Mouse (Mus musculus) intestine, embryonic 14.5 days (tissue): Measurements from ENCODE around the gene Cacna2d3. TPM values are rescaled to one million over a fixed set of nuclear protein-coding genes. Genes with fewer than 3 reads are reported as not detected.

ENCODE experiments used
- ATAC-seq: fragments of 200-750 bp; cut with Nextera tagmentation; replicated peaks from 2 replicates; pipeline ENCODE4 v1.8.0; 2017; ENCODE audit warnings: low read depth, moderate number of reproducible peaks, moderate TSS enrichment, moderate library complexity; ENCODE audit not compliant: low FRiP score, low TSS enrichment
- DNase-seq: peaks from one replicate; pipeline ENCODE4 v3.0.0-alpha.2; 2018; ENCODE audit warnings: low spot score
- H3K27ac ChIP-seq: fragments of 300-500 bp; sonication (generic); 2 replicates; pipeline ENCODE4 v1.5.1; 2014; ENCODE audit warnings: low read depth, mild to moderate bottlenecking, control low read depth
- H3K27me3 ChIP-seq: fragments of 300-500 bp; sonication (generic); replicated peaks from 2 replicates; pipeline ENCODE4 v1.6.1; 2014; ENCODE audit warnings: low read length, control low read depth; ENCODE audit not compliant: control insufficient read depth, insufficient read depth
- H3K36me3 ChIP-seq: fragments of 300-500 bp; sonication (generic); 2 replicates; pipeline ENCODE4 v1.6.1; 2014; ENCODE audit warnings: low read length, control low read depth; ENCODE audit not compliant: control insufficient read depth, insufficient read depth
- H3K4me1 ChIP-seq: fragments of 300-500 bp; sonication (generic); replicated peaks from 2 replicates; pipeline ENCODE4 v1.6.1; 2014; ENCODE audit warnings: low read length, control low read depth, mixed read lengths; ENCODE audit not compliant: control insufficient read depth, insufficient read depth
- H3K4me2 ChIP-seq: fragments of 300-500 bp; sonication (generic); 2 replicates; pipeline ENCODE4 v1.6.1; 2014; ENCODE audit warnings: low read length
- H3K4me3 ChIP-seq: fragments of 300-500 bp; sonication (generic); 2 replicates; pipeline ENCODE4 v1.5.1; 2014; ENCODE audit warnings: low read depth, low read length, control low read depth, mixed read lengths
- H3K9ac ChIP-seq: fragments of 300-500 bp; sonication (generic); 2 replicates; pipeline ENCODE4 v1.6.1; 2014; ENCODE audit warnings: mild to moderate bottlenecking, low read length
- H3K9me3 ChIP-seq: fragments of 300-500 bp; sonication (generic); 2 replicates; pipeline ENCODE4 v1.6.1; 2016; ENCODE audit warnings: low read length, control low read depth; ENCODE audit not compliant: control insufficient read depth
- WGBS: fragments of 180-500 bp; shearing (Covaris S2); extraction: QIAGEN DNeasy Blood & Tissue Kit; methylation state at CpG from one replicate; pipeline ENCODE4 v1.1.7; 2014; 5-methylcytosine and 5-hydroxymethylcytosine counted together
- polyA plus RNA-seq: library from polyadenylated mRNA; unstranded; fragments of >200 nt; fragmentation: Nextera tagmentation; extraction: Ambion mirVana; gene quantifications from 2 replicates; pipeline ENCODE4 v1.2.1, GENCODE M21; 2014

The Cacna2d3 gene
- polyA plus RNA-seq, 1 experiment from 2014 or later = 2.2 TPM

GRCm38 (mm10) chr14:29009644-29010043 lies 712.0 kb downstream of the Cacna2d3 start:
- WGBS = 87% methylated on average over 4 of the region's 4 CpGs
- no peak for ATAC-seq

DNA sequence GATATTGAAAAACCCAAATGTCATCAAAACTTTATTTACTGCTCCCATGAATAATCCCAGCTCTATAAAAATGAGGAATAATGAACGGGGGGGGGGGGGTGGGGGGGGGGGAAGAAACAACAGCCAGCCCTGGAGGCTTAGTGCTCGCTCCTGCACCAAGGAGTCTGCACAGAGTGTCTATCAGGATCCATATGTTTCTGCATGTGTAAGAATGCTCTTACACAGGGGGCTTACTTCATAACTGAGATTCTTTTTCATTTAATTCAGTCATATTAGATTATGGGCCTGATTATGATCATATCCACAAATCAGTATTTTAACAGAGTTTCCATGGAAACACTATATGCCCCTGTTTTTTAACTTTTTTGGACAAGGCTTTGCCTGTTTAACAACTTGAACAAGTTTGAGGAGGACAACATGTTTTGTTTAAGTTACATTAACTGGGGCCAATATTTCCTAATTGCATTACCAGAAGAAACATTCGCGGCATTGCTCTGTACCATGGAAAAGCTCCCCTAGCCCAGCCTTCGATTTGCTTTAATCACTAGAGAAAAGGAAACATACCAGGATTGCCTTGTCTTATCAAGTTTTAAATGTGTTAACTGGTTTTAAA lies 716.3 kb downstream of the Cacna2d3 start:
- no peaks in the 10 kb centered on the region for H3K36me3 ChIP-seq
- no peaks in the 10 kb centered on the region for H3K9me3 ChIP-seq
- no peak overlapping the region for H3K27ac ChIP-seq
- H3K4me2 ChIP-seq = no peak overlapping the region
- H3K9ac ChIP-seq = no peak overlapping the region
- no peaks in the 10 kb centered on the region for H3K4me1 ChIP-seq
- no peak overlapping the region for H3K4me3 ChIP-seq
- ATAC-seq (no peak), DNase-seq (no peak)
- no peaks in the 10 kb centered on the region for H3K27me3 ChIP-seq
- WGBS = 82% methylated on average over 5 of the region's 5 CpGs

More at GRCm38 (mm10) chr14:29009644-29010043, 712.0 kb downstream of the Cacna2d3 start:
- H3K36me3 ChIP-seq = no peaks in the 10 kb centered on the region
- no peak overlapping the region for H3K4me3 ChIP-seq
- H3K27ac ChIP-seq = no peak overlapping the region
- no peaks in the 10 kb centered on the region for H3K27me3 ChIP-seq
- no peaks in the 10 kb centered on the region for H3K9me3 ChIP-seq
- DNase-seq = no peak
- H3K4me1 ChIP-seq = no peaks in the 10 kb centered on the region
- no peak overlapping the region for H3K4me2 ChIP-seq
- H3K9ac ChIP-seq = no peak overlapping the region

DNA sequence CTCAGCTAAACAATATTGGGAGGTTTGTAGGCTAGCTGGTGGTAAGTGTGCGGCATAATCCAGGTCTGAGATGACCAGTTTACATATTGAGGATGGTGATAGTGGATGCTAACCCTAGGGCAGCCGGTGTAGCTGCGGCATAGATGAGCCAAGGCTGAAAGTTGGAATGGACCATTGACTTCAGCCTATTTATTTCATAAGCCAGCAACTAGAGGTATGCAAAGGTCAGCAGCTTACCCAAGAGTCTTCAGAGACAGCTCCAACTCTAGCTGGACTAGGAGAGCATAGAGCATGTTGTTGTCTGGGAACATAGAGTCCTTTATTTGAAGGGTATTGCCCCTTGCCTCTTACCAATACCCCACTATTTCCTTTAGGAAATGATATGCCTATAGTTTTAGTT lies 725.1 kb downstream of the Cacna2d3 start:
- no peak for ATAC-seq
- H3K9me3 ChIP-seq = no peaks in the 10 kb centered on the region

DNA sequence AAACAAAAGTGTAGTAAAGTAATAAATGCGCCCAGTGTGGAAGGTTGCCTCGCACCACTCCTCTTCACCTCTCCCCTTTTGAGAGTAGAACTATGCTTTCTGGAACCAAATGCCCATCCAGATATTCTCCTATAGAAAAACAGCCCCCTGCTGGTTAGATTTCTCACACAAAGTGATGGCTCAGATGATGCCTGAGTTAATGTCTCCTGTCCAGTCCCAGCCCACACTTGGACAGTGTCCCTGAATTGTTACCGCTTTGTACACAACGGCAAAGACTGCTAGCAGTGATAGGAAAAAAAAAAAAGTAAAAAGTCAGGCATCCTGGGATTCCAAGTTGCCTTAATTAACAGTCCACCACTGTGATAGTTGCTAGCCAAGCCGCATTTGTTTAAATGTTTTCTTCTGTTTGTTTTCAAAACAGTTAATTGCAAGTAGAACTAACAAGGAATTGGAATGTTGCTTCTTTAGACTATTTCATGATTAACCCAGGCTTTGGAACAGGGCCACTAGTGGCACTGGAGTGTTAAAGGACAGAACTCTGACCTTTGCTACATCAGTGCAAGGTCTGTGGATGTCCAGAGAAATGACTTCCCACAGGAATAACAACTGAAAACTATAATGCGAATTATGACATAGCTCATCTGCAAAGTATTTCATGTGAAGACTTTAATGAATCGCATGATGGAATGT lies 733.3 kb downstream of the Cacna2d3 start:
- no peaks in the 10 kb centered on the region for H3K9me3 ChIP-seq
- 82% methylated on average over 7 of the region's 7 CpGs for WGBS
- H3K27ac ChIP-seq = no peak overlapping the region
- no peak for ATAC-seq
- H3K27me3 ChIP-seq = no peaks in the 10 kb centered on the region
- H3K4me1 ChIP-seq = no peaks in the 10 kb centered on the region
- H3K4me2 ChIP-seq = no peak overlapping the region
- no peak for DNase-seq
- H3K36me3 ChIP-seq = no peaks in the 10 kb centered on the region
- no peak overlapping the region for H3K9ac ChIP-seq
- H3K4me3 ChIP-seq = no peak overlapping the region

More for the DNA sequence above, 725.1 kb downstream of the Cacna2d3 start:
- Histone ChIP-seq H3K4me3 (no peak overlapping the region), H3K4me1 (no peaks in the 10 kb centered on the region), H3K36me3 (no peaks in the 10 kb centered on the region), H3K9ac (no peak overlapping the region), H3K4me2 (no peak overlapping the region), H3K27ac (no peak overlapping the region), H3K27me3 (no peaks in the 10 kb centered on the region)
- DNase-seq = no peak
- WGBS = 95% methylated on average over 3 of the region's 3 CpGs

DNA sequence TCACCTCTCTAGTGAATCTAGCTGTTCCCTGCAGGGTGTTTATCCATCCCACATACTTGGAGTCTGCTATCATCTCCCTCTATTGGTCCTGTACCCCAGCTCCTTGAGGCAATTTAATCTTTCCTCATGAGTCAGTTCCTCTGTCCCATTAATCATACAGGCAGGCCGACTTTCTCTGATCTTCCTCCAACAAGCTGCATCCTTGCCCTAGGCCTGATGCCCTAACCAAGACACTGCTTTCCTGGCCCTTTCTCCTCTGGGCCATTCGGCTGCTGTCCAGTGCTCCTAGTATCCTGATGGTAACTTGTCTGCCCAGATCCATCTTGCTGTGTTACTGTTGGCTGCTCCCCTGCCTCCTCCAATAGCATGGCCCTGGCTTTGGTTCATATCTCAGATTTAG lies 737.4 kb downstream of the Cacna2d3 start:
- H3K27me3 ChIP-seq = no peaks in the 10 kb centered on the region
- WGBS = 61% methylated on average over 2 of the region's 2 CpGs

DNA sequence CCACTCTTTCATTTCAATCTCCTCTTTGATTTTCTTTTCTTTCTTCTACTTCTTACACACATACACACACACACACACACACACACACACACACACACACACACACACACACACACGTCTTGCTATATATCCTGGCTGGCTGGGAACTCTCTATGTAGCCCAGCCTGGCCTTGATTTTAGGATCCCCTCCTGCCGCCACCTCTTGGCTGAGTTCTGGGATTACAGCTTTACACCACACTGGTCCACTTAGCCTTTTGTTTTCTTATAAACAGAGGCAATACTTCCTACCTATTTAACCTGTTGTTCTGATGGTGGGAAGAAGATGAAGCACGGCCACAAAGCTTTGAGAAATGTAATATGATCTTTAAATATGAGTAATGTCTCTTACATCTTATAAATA lies 741.2 kb downstream of the Cacna2d3 start:
- no peaks in the 10 kb centered on the region for H3K36me3 ChIP-seq
- H3K9me3 ChIP-seq = no peaks in the 10 kb centered on the region
- H3K27me3 ChIP-seq = no peaks in the 10 kb centered on the region
- H3K4me1 ChIP-seq = no peaks in the 10 kb centered on the region
- no peak overlapping the region for H3K4me3 ChIP-seq
- WGBS = 40% methylated on average over 3 of the region's 3 CpGs
- DNase-seq (no peak), ATAC-seq (no peak)
- H3K4me2 ChIP-seq = no peak overlapping the region
- no peak overlapping the region for H3K27ac ChIP-seq
- H3K9ac ChIP-seq = no peak overlapping the region

More for the DNA sequence above, 737.4 kb downstream of the Cacna2d3 start:
- Histone ChIP-seq H3K4me3 (no peak overlapping the region), H3K4me1 (no peaks in the 10 kb centered on the region), H3K4me2 (no peak overlapping the region), H3K27ac (no peak overlapping the region), H3K36me3 (no peaks in the 10 kb centered on the region), H3K9ac (no peak overlapping the region), H3K9me3 (no peaks in the 10 kb centered on the region)
- ATAC-seq = no peak
- DNase-seq = no peak

GRCm38 (mm10) chr14:28979230-28979629 lies 742.4 kb downstream of the Cacna2d3 start:
- H3K9ac ChIP-seq = no peak overlapping the region
- H3K9me3 ChIP-seq = no peaks in the 10 kb centered on the region
- no peak for ATAC-seq
- DNase-seq = no peak
- H3K27me3 ChIP-seq = no peaks in the 10 kb centered on the region
- no peak overlapping the region for H3K27ac ChIP-seq
- H3K4me2 ChIP-seq = no peak overlapping the region
- no peaks in the 10 kb centered on the region for H3K4me1 ChIP-seq
- WGBS = 94% methylated on average over 2 of the region's 2 CpGs
- H3K4me3 ChIP-seq = no peak overlapping the region
- no peaks in the 10 kb centered on the region for H3K36me3 ChIP-seq

DNA sequence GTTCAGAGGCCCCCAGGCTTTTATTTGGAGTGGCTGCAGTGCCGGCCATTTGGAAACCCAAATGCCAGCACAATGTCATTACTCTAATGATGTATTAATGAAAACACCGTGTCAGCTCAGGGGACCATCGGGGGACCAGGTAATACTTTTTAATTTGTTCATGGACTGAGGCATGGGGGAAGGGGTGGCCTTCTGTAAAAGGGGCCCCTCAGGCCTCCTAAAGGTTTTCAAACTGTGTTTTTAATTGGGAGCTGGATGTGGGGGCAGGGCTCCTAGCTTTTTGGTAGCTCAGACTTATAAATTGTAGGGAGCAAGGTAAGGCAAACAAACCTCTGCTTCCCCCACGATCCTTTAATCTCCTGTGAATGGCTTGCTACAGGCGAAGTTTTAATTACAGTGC lies 749.0 kb downstream of the Cacna2d3 start:
- H3K9ac ChIP-seq = no peak overlapping the region
- WGBS = 33% methylated on average over 5 of the region's 5 CpGs
- no peaks in the 10 kb centered on the region for H3K4me1 ChIP-seq
- no peak overlapping the region for H3K4me3 ChIP-seq
- H3K27ac ChIP-seq = no peak overlapping the region
- no peak for ATAC-seq
- H3K36me3 ChIP-seq = no peaks in the 10 kb centered on the region
- no peaks in the 10 kb centered on the region for H3K9me3 ChIP-seq
- no peak for DNase-seq
- H3K27me3 ChIP-seq = no peaks in the 10 kb centered on the region
- no peak overlapping the region for H3K4me2 ChIP-seq

GRCm38 (mm10) chr14:28969247-28969646 lies 752.4 kb downstream of the Cacna2d3 start:
- H3K4me2 ChIP-seq = no peak overlapping the region
- no peaks in the 10 kb centered on the region for H3K36me3 ChIP-seq
- 91% methylated on average over 4 of the region's 4 CpGs for WGBS
- ATAC-seq (no peak), DNase-seq (no peak)
- H3K9me3 ChIP-seq = no peaks in the 10 kb centered on the region
- H3K9ac ChIP-seq = no peak overlapping the region
- no peak overlapping the region for H3K27ac ChIP-seq
- H3K4me3 ChIP-seq = no peak overlapping the region
- H3K27me3 ChIP-seq = no peaks in the 10 kb centered on the region
- H3K4me1 ChIP-seq = no peaks in the 10 kb centered on the region
